Mouse (Mus musculus): Measurements from ENCODE around the gene Dffa.
"Not testable (repeated sequence)": the region's sequence is repeated elsewhere in the genome, so short reads cannot be mapped to it uniquely, and the experiment has no call there.

- not testable (repeated sequence) for TF ChIP-seq GATA1 (IDR thresholded peaks at IDR 0.05; ENCODE audit: borderline replicate concordance, low read length); FLI1 (IDR thresholded peaks at IDR 0.05; ENCODE audit: low read length)
Measured at GRCm38 (mm10) chr4:149100449-149100848, 3.5 kb upstream of the Dffa start.
